Mouse (Mus musculus) megakaryocyte, adult 5-6 weeks (primary cell): ENCODE measurements around the gene Hmgcl. TPM values are rescaled to one million over a fixed set of nuclear protein-coding genes. Genes with fewer than 3 reads are reported as not detected.

Experiments used
- ATAC-seq: 2 replicates; pipeline ENCODE4 v1.8.0; 2016; ENCODE audit warnings: mild to moderate bottlenecking, inconsistent platforms; ENCODE audit not compliant: poor library complexity, severe bottlenecking
- total RNA-seq, 2 experiments: library from RNA; stranded (forward) in 1 of 2; stranded (reverse) in 1 of 2; fragments of 153-499, 151-499 nt in 1 of 2; fragments of 221-1000, 200-1000 nt in 1 of 2; gene quantifications; 2 replicates each; pipeline versions ENCODE4 v1.2.3 to v1.2.4; 2015 to 2017

Gene Hmgcl
- total RNA-seq, 2 experiments from 2014 or later: 54.9 to 76.8 TPM

- ATAC-seq: peak; percentile 77
Measured at GRCm38 (mm10) chr4:135981524-135982063, 35.3 kb downstream of the Hmgcl start.

GRCm38 (mm10) chr4:135984556-135984955 lies 38.3 kb downstream of the Hmgcl start:
- no peak for ATAC-seq

GRCm38 (mm10) chr4:135985193-135985592 lies 38.9 kb downstream of the Hmgcl start:
- ATAC-seq: no peak

GRCm38 (mm10) chr4:135985769-135986168 lies 39.5 kb downstream of the Hmgcl start:
- no peak for ATAC-seq

GRCm38 (mm10) chr4:135986301-135986942 lies 40.2 kb downstream of the Hmgcl start:
- ATAC-seq: peak; percentile 5; the same call in 1 of the 2 replicates

- ATAC-seq: peak; percentile 94
Measured at GRCm38 (mm10) chr4:135986943-135987710, 40.9 kb downstream of the Hmgcl start, which contains the start of gene Pithd1. Pithd1 (minus strand) TSS chr4:135987264.

GRCm38 (mm10) chr4:135987714-135988113 lies 41.5 kb downstream of the Hmgcl start:
- ATAC-seq: no peak

GRCm38 (mm10) chr4:135993941-135994340 lies 47.7 kb downstream of the Hmgcl start:
- no peak for ATAC-seq

GRCm38 (mm10) chr4:135995118-135995517 lies 48.9 kb downstream of the Hmgcl start:
- ATAC-seq: no peak

- no peak for ATAC-seq
Measured at GRCm38 (mm10) chr4:136004107-136004675, 57.9 kb downstream of the Hmgcl start.

- ATAC-seq: no peak
Measured at GRCm38 (mm10) chr4:136004921-136005320, 58.7 kb downstream of the Hmgcl start.

GRCm38 (mm10) chr4:136006821-136007220 lies 60.6 kb downstream of the Hmgcl start:
- ATAC-seq: peak; percentile 54; the same call in 1 of the 2 replicates

- ATAC-seq: no peak
Measured at GRCm38 (mm10) chr4:136008782-136009447, 62.7 kb downstream of the Hmgcl start.

- ATAC-seq: no peak
Measured at GRCm38 (mm10) chr4:136010586-136010985, 64.3 kb downstream of the Hmgcl start.

Other genes starting within 250 kb of the Hmgcl start
- gene Il22ra1, start 218.3 kb upstream of the Hmgcl start, total RNA-seq (2015): not detected in 2 replicates
- not detected in 2 replicates for gene Il22ra1, start 218.3 kb upstream of the Hmgcl start, total RNA-seq (2017)
- gene Myom3, start 186.7 kb upstream of the Hmgcl start, total RNA-seq (2015): not detected in 2 replicates
- not detected in 2 replicates for gene Myom3, start 186.7 kb upstream of the Hmgcl start, total RNA-seq (2017)
- 104 and 125 TPM in 2 replicates for gene Srsf10, start 90.7 kb upstream of the Hmgcl start, total RNA-seq (2015)
- gene Srsf10, start 90.7 kb upstream of the Hmgcl start, total RNA-seq (2017): 130 and 147 TPM in 2 replicates
- 248 and 273 TPM in 2 replicates for gene Pnrc2, start 72.6 kb upstream of the Hmgcl start, total RNA-seq (2015)
- 249 and 251 TPM in 2 replicates for gene Pnrc2, start 72.6 kb upstream of the Hmgcl start, total RNA-seq (2017)
- gene Cnr2, start 51.1 kb upstream of the Hmgcl start, total RNA-seq (2015): 15.2 and 16.9 TPM in 2 replicates
- 18.8 and 20.7 TPM in 2 replicates for gene Cnr2, start 51.1 kb upstream of the Hmgcl start, total RNA-seq (2017)
- gene Fuca1, start 25.7 kb upstream of the Hmgcl start, total RNA-seq (2015): 72.1 and 86.7 TPM in 2 replicates
- 143 and 189 TPM in 2 replicates for gene Fuca1, start 25.7 kb upstream of the Hmgcl start, total RNA-seq (2017)
- gene Gale, start 17.3 kb downstream of the Hmgcl start, total RNA-seq (2015): 6.4 and 7.6 TPM in 2 replicates
- 10.0 and 11.6 TPM in 2 replicates for gene Gale, start 17.3 kb downstream of the Hmgcl start, total RNA-seq (2017)
- 49.7 and 51.4 TPM in 2 replicates for gene Lypla2, start 26.2 kb downstream of the Hmgcl start, total RNA-seq (2015)
- gene Lypla2, start 26.2 kb downstream of the Hmgcl start, total RNA-seq (2017): 21.4 and 25.3 TPM in 2 replicates
- gene Pithd1, start 40.8 kb downstream of the Hmgcl start, total RNA-seq (2015): 14.9 and 18.5 TPM in 2 replicates
- gene Pithd1, start 40.8 kb downstream of the Hmgcl start, total RNA-seq (2017): 20.6 and 26.2 TPM in 2 replicates
- 61.0 and 62.7 TPM in 2 replicates for gene Eloa, start 75.3 kb downstream of the Hmgcl start, total RNA-seq (2015)
- 63.0 and 68.6 TPM in 2 replicates for gene Eloa, start 75.3 kb downstream of the Hmgcl start, total RNA-seq (2017)
- 1,014 and 1,023 TPM in 2 replicates for gene Rpl11, start 107.0 kb downstream of the Hmgcl start, total RNA-seq (2015)
- 540 and 557 TPM in 2 replicates for gene Rpl11, start 107.0 kb downstream of the Hmgcl start, total RNA-seq (2017)
- 1.9 and 2.0 TPM in 2 replicates for gene Id3, start 197.0 kb downstream of the Hmgcl start, total RNA-seq (2015)
- 0.77 and 1.8 TPM in 2 replicates for gene Id3, start 197.0 kb downstream of the Hmgcl start, total RNA-seq (2017)
- 78.1 and 107 TPM in 2 replicates for gene E2f2, start 225.9 kb downstream of the Hmgcl start, total RNA-seq (2015)
- 59.4 and 63.6 TPM in 2 replicates for gene E2f2, start 225.9 kb downstream of the Hmgcl start, total RNA-seq (2017)